Mouse (Mus musculus): ENCODE results near the gene Prdx5.

GRCm38 (mm10) chr19:6920741-6921636 lies 11.1 kb upstream of the Prdx5 start:
- TF ChIP-seq CTCF (IDR thresholded peaks at IDR 0.05 in 2 of 3, conservative IDR thresholded peaks at IDR 0.05 in 1 of 3; ENCODE audit: control insufficient read depth in 1 of 3, insufficient read depth in 1 of 3, low read depth in 2 of 3, low read length in 3 of 3, poor library complexity in 1 of 3, severe bottlenecking in 1 of 3), result peak in 1 of 3 experiments; percentile 30; a peak in 1 of 6 replicates
- no peak for TF ChIP-seq ZC3H11A (IDR thresholded peaks at IDR 0.05; ENCODE audit: low read depth, low read length)
- 0 out of 2 replicates have a peak, but pooled peaks have one; percentile 12 for TF ChIP-seq SIN3A (IDR thresholded peaks at IDR 0.05; ENCODE audit: low read length)
- TF ChIP-seq MAFK (IDR thresholded peaks at IDR 0.05; ENCODE audit: borderline replicate concordance, low read depth, low read length), result no peak
- TF ChIP-seq POLR2A (IDR thresholded peaks at IDR 0.05; ENCODE audit: control insufficient read depth in 1 of 2, insufficient read depth in 1 of 2, low read depth in 1 of 2, low read length in 2 of 2, poor library complexity in 1 of 2), result peak; percentile 24 to 27; a peak in 1 of 4 replicates
- no peak for TF ChIP-seq ZMIZ1 (IDR thresholded peaks at IDR 0.05; ENCODE audit: low read depth, low read length)
